Mouse (Mus musculus) midbrain, embryonic 13.5 days (tissue): Measurements from ENCODE around the gene Enox1. TPM values are rescaled to one million over a fixed set of nuclear protein-coding genes. Genes with fewer than 3 reads are reported as not detected.

ENCODE experiments used
- ATAC-seq: fragments of 200-750 bp; cut with Nextera tagmentation; 2 replicates; pipeline ENCODE4 v1.8.0; 2017; ENCODE audit warnings: mild to moderate bottlenecking, moderate TSS enrichment, moderate library complexity
- H3K27ac ChIP-seq: fragments of 300-500 bp; sonication (generic); 2 replicates; pipeline ENCODE4 v1.5.1; 2015; ENCODE audit warnings: inconsistent platforms, mild to moderate bottlenecking, moderate library complexity
- H3K27me3 ChIP-seq: fragments of 300-500 bp; sonication (generic); 2 replicates; pipeline ENCODE4 v1.6.1; 2015; ENCODE audit warnings: mild to moderate bottlenecking, inconsistent platforms
- H3K36me3 ChIP-seq: fragments of 300-500 bp; sonication (generic); 2 replicates; pipeline ENCODE4 v1.6.1; 2015; ENCODE audit warnings: mild to moderate bottlenecking, inconsistent platforms
- H3K4me1 ChIP-seq: fragments of 300-500 bp; sonication (generic); replicated peaks from 2 replicates; pipeline ENCODE4 v1.6.1; 2015; ENCODE audit warnings: inconsistent platforms
- H3K4me2 ChIP-seq: fragments of 300-500 bp; sonication (generic); replicated peaks from 2 replicates; pipeline ENCODE4 v1.6.1; 2015; ENCODE audit warnings: moderate library complexity, mild to moderate bottlenecking, inconsistent platforms
- H3K4me3 ChIP-seq: fragments of 300-500 bp; sonication (generic); replicated peaks from 2 replicates; pipeline ENCODE4 v1.5.1; 2015; ENCODE audit warnings: mild to moderate bottlenecking, inconsistent platforms
- H3K9ac ChIP-seq: fragments of 300-500 bp; sonication (generic); replicated peaks from 2 replicates; pipeline ENCODE4 v1.6.1; 2015; ENCODE audit warnings: mild to moderate bottlenecking, inconsistent platforms
- H3K9me3 ChIP-seq: fragments of 300-500 bp; sonication (generic); 2 replicates; pipeline ENCODE4 v1.6.1; 2016; ENCODE audit warnings: mild to moderate bottlenecking, inconsistent platforms
- WGBS: fragments of 180-500 bp; shearing (Covaris S2); methylation state at CpG from one replicate; pipeline ENCODE4 v1.1.7; 2015; 5-methylcytosine and 5-hydroxymethylcytosine counted together
- polyA plus RNA-seq: library from polyadenylated mRNA; unstranded; fragments of >200 nt; fragmentation: Nextera tagmentation; extraction: Ambion mirVana; gene quantifications from 2 replicates; pipeline ENCODE4 v1.2.1, GENCODE M21; 2015

Gene Enox1
- polyA plus RNA-seq, 1 experiment from 2014 or later, result 44.0 TPM

GRCm38 (mm10) chr14:77475134-77475820 lies 318.7 kb downstream of the Enox1 start:
- no peak overlapping the region for H3K4me3 ChIP-seq
- no peak overlapping the region for H3K9ac ChIP-seq
- WGBS, result 85% methylated on average over 11 of the region's 11 CpGs
- ATAC-seq, result no peak
- H3K9me3 ChIP-seq, result no peaks in the 10 kb centered on the region
- H3K27ac ChIP-seq, result no peak overlapping the region
- no peaks in the 10 kb centered on the region for H3K36me3 ChIP-seq
- H3K4me1 ChIP-seq, result peaks cover 17% of the 10 kb centered on the region
- no peak overlapping the region for H3K4me2 ChIP-seq
- H3K27me3 ChIP-seq, result no peaks in the 10 kb centered on the region

- Histone ChIP-seq H3K9ac (no peak overlapping the region), H3K36me3 (no peaks in the 10 kb centered on the region), H3K4me2 (no peak overlapping the region), H3K9me3 (no peaks in the 10 kb centered on the region), H3K27me3 (no peaks in the 10 kb centered on the region), H3K27ac (peak overlapping the region; percentile 51; the same call in 1 of the 2 replicates), H3K4me3 (no peak overlapping the region), H3K4me1 (peaks cover 11% of the 10 kb centered on the region)
- ATAC-seq, result peak; percentile 54; the same call in 1 of the 2 replicates
- 42% methylated on average over 4 of the region's 4 CpGs for WGBS
Observed at GRCm38 (mm10) chr14:77477704-77478103, 321.1 kb downstream of the Enox1 start.

- peaks cover 11% of the 10 kb centered on the region for H3K4me1 ChIP-seq
- H3K9ac ChIP-seq, result no peak overlapping the region
- peak overlapping the region; percentile 54; the same call in 1 of the 2 replicates for H3K27ac ChIP-seq
- WGBS, result 64% methylated on average over 7 of the region's 7 CpGs
- ATAC-seq, result peak; percentile 83
- H3K27me3 ChIP-seq, result no peaks in the 10 kb centered on the region
- H3K9me3 ChIP-seq, result no peaks in the 10 kb centered on the region
- H3K36me3 ChIP-seq, result no peaks in the 10 kb centered on the region
- H3K4me3 ChIP-seq, result no peak overlapping the region
- H3K4me2 ChIP-seq, result no peak overlapping the region
Observed at GRCm38 (mm10) chr14:77478210-77478609, 321.6 kb downstream of the Enox1 start.

GRCm38 (mm10) chr14:77478692-77479091 lies 322.1 kb downstream of the Enox1 start:
- no peaks in the 10 kb centered on the region for H3K36me3 ChIP-seq
- no peaks in the 10 kb centered on the region for H3K9me3 ChIP-seq
- no peaks in the 10 kb centered on the region for H3K27me3 ChIP-seq
- no peak overlapping the region for H3K4me2 ChIP-seq
- no peak overlapping the region for H3K4me3 ChIP-seq
- H3K27ac ChIP-seq, result no peak overlapping the region
- 70% methylated on average over 8 of the region's 8 CpGs for WGBS
- no peak for ATAC-seq
- no peak overlapping the region for H3K9ac ChIP-seq
- H3K4me1 ChIP-seq, result peaks cover 11% of the 10 kb centered on the region

GRCm38 (mm10) chr14:77483076-77483475 lies 326.5 kb downstream of the Enox1 start:
- Histone ChIP-seq H3K36me3 (no peaks in the 10 kb centered on the region), H3K4me2 (no peak overlapping the region), H3K9ac (no peak overlapping the region), H3K27me3 (no peaks in the 10 kb centered on the region), H3K4me3 (no peak overlapping the region), H3K27ac (no peak overlapping the region), H3K4me1 (peaks cover 17% of the 10 kb centered on the region), H3K9me3 (no peaks in the 10 kb centered on the region)
- 50% methylated on average over 15 of the region's 15 CpGs for WGBS
- no peak for ATAC-seq

GRCm38 (mm10) chr14:77484951-77485447 lies 328.4 kb downstream of the Enox1 start:
- H3K4me2 ChIP-seq, result no peak overlapping the region
- H3K27me3 ChIP-seq, result no peaks in the 10 kb centered on the region
- H3K9ac ChIP-seq, result no peak overlapping the region
- H3K4me1 ChIP-seq, result peaks cover 15% of the 10 kb centered on the region
- ATAC-seq, result no peak
- H3K27ac ChIP-seq, result no peak overlapping the region
- H3K4me3 ChIP-seq, result no peak overlapping the region
- 88% methylated on average over 8 of the region's 8 CpGs for WGBS
- no peaks in the 10 kb centered on the region; the same call in 1 of the 2 replicates for H3K36me3 ChIP-seq
- H3K9me3 ChIP-seq, result no peaks in the 10 kb centered on the region

GRCm38 (mm10) chr14:77490699-77491098 lies 334.1 kb downstream of the Enox1 start:
- no peak overlapping the region for H3K4me3 ChIP-seq
- H3K4me2 ChIP-seq, result no peak overlapping the region
- 97% methylated on average over 6 of the region's 6 CpGs for WGBS
- no peak for ATAC-seq
- H3K9ac ChIP-seq, result no peak overlapping the region
- peaks cover 15% of the 10 kb centered on the region for H3K4me1 ChIP-seq
- no peaks in the 10 kb centered on the region for H3K27me3 ChIP-seq
- no peaks in the 10 kb centered on the region for H3K9me3 ChIP-seq
- no peak overlapping the region for H3K27ac ChIP-seq
- H3K36me3 ChIP-seq, result no peaks in the 10 kb centered on the region; the same call in 1 of the 2 replicates

GRCm38 (mm10) chr14:77491731-77492130 lies 335.2 kb downstream of the Enox1 start:
- H3K4me1 ChIP-seq, result peaks cover 14% of the 10 kb centered on the region
- no peak overlapping the region for H3K4me2 ChIP-seq
- no peak for ATAC-seq
- H3K9ac ChIP-seq, result no peak overlapping the region
- 91% methylated on average over 2 of the region's 2 CpGs for WGBS
- no peaks in the 10 kb centered on the region for H3K9me3 ChIP-seq
- no peaks in the 10 kb centered on the region for H3K27me3 ChIP-seq
- no peak overlapping the region for H3K4me3 ChIP-seq
- no peak overlapping the region for H3K27ac ChIP-seq
- H3K36me3 ChIP-seq, result no peaks in the 10 kb centered on the region; the same call in 1 of the 2 replicates

GRCm38 (mm10) chr14:77499996-77500581 lies 343.5 kb downstream of the Enox1 start:
- Histone ChIP-seq H3K9ac (no peak overlapping the region), H3K4me2 (no peak overlapping the region), H3K9me3 (no peaks in the 10 kb centered on the region), H3K27ac (no peak overlapping the region), H3K4me3 (no peak overlapping the region), H3K27me3 (no peaks in the 10 kb centered on the region), H3K4me1 (peaks cover 15% of the 10 kb centered on the region), H3K36me3 (no peaks in the 10 kb centered on the region)
- WGBS, result 41% methylated on average over 6 of the region's 6 CpGs
- no peak for ATAC-seq

GRCm38 (mm10) chr14:77504458-77505135 lies 348.0 kb downstream of the Enox1 start:
- H3K4me2 ChIP-seq, result no peak overlapping the region
- H3K4me1 ChIP-seq, result peaks cover 11% of the 10 kb centered on the region
- peaks cover 7% of the 10 kb centered on the region; the same call in 1 of the 2 replicates for H3K36me3 ChIP-seq
- no peak overlapping the region for H3K27ac ChIP-seq
- WGBS, result 84% methylated on average over 12 of the region's 12 CpGs
- no peaks in the 10 kb centered on the region for H3K9me3 ChIP-seq
- H3K27me3 ChIP-seq, result no peaks in the 10 kb centered on the region
- no peak for ATAC-seq
- no peak overlapping the region for H3K9ac ChIP-seq
- H3K4me3 ChIP-seq, result no peak overlapping the region

- Histone ChIP-seq H3K27me3 (no peaks in the 10 kb centered on the region), H3K9ac (no peak overlapping the region), H3K4me2 (no peak overlapping the region), H3K36me3 (peaks cover 7% of the 10 kb centered on the region; the same call in 1 of the 2 replicates), H3K4me3 (no peak overlapping the region), H3K4me1 (peaks cover 4% of the 10 kb centered on the region), H3K27ac (peak overlapping the region; percentile 56), H3K9me3 (no peaks in the 10 kb centered on the region)
- WGBS, result 60% methylated on average over 9 of the region's 9 CpGs
- ATAC-seq, result peak; percentile 72; the same call in 1 of the 2 replicates
Observed at GRCm38 (mm10) chr14:77506341-77506740, 349.8 kb downstream of the Enox1 start.

- no peaks in the 10 kb centered on the region for H3K9me3 ChIP-seq
- no peak overlapping the region for H3K9ac ChIP-seq
- peaks cover 7% of the 10 kb centered on the region; the same call in 1 of the 2 replicates for H3K36me3 ChIP-seq
- no peak overlapping the region for H3K27ac ChIP-seq
- peaks cover 4% of the 10 kb centered on the region for H3K4me1 ChIP-seq
- no peaks in the 10 kb centered on the region for H3K27me3 ChIP-seq
- ATAC-seq, result no peak
- WGBS, result 79% methylated on average over 12 of the region's 12 CpGs
- H3K4me3 ChIP-seq, result no peak overlapping the region
- no peak overlapping the region for H3K4me2 ChIP-seq
Observed at GRCm38 (mm10) chr14:77508036-77508435, 351.5 kb downstream of the Enox1 start.
